Mouse (Mus musculus): ENCODE data around the gene Izumo2. TPM values are rescaled to one million over a fixed set of nuclear protein-coding genes. Genes with fewer than 3 reads are reported as not detected.

The Izumo2 gene
- not detected for polyA plus RNA-seq (2021)

DNA sequence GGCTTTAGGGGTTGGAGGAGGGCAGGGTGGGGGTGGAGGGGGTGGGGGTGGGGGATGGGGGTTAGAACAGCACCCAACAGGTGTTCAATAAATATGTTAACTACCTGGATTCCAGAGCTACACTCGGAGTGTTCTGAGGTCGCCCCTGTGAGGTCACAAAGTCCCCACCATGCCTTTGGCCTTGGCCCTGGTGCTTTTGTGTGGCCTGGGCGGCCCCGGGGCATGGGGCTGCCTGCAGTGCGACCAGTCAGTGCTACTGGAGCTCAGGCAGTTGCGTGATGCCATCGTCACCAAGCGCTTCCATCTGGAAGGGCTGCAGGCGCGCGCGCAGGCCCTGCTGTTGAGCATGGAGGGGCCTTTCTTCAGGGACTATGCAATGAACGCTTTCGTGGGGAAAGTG is at the start of gene Izumo2:
Gene Izumo2 (plus strand): TSS at position 169 of the 400 bp plus-strand sequence.
- H3K27me3 ChIP-seq: no peaks in the 10 kb centered on the region
- ATAC-seq: no peak
- POLR2A ChIA-PET: no interaction called here
- no peak for DNase-seq (ENCODE audit: low read depth, low spot score)
- in situ Hi-C loops (cut with MboI; ENCODE audit: low pct_unique_long_range_greater_than_20kb): loop anchor here (25.0 kb wide), 1 partner anchor 254 kb away; the partner anchor contains the start of gene Cpt1c
- TF ChIP-seq CTCF (IDR thresholded peaks at IDR 0.05): no peak
- CTCF ChIA-PET: no interaction called here

DNA sequence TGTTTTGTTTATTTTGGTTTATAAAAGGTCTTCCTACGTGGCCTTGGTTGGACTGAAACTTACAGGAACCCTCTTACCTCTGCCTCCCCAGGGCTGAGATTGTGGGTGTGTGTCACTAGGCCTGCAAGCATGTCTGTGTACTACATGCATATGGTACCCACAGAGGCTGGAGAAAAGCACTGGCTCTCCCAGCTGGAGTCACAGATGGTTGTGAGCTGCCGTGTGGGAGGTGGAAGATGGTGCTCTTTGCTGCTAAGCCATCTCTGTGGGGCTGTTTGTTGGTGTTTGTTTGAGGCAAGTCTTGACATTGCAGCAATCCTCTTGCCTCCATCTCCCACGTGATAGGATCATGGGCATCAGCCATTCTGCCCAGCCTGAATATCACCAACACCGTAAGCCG is 47.3 kb upstream of the Izumo2 start:
- CTCF ChIA-PET: interaction anchor here (1.2 kb wide), 1 partner anchor 41 kb away, joined by 3 read pairs; no protein-coding TSS in a partner anchor
- in situ Hi-C loops (cut with MboI; ENCODE audit: low pct_unique_long_range_greater_than_20kb): no loop called here
- H3K27me3 ChIP-seq: no peaks in the 10 kb centered on the region

DNA sequence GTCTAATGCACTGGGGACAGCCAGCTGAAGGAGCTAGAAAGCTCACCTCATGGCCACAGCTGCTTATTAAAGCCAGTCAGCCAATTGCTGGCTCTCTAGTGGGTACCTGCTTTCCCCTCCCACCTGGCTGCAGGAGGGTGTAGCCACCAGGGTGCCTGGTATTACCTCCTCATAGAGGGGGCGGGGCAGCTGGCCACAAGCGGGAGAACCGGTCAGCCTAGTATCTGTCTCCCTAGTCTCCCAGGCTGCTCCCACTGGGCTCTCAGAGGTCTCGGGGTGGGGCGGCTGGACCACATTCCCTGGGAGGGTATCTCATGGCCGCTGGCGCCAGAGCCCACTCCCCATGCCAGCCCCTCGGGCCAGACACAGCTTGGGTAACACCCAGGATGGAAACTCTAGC is 46.4 kb upstream of the Izumo2 start:
- DNase-seq (ENCODE audit: low read depth, low spot score) (no peak), ATAC-seq (no peak)
- CTCF ChIA-PET: no interaction called here
- POLR2A ChIA-PET: no interaction called here
- no peaks in the 10 kb centered on the region for H3K27me3 ChIP-seq
- TF ChIP-seq CTCF (IDR thresholded peaks at IDR 0.05): no peak
- in situ Hi-C loops (cut with MboI; ENCODE audit: low pct_unique_long_range_greater_than_20kb): no loop called here

More for the DNA sequence above, 47.3 kb upstream of the Izumo2 start:
- POLR2A ChIA-PET: no interaction called here
- DNase-seq (ENCODE audit: low read depth, low spot score) (no peak), ATAC-seq (no peak)
- TF ChIP-seq CTCF (IDR thresholded peaks at IDR 0.05): no peak

DNA sequence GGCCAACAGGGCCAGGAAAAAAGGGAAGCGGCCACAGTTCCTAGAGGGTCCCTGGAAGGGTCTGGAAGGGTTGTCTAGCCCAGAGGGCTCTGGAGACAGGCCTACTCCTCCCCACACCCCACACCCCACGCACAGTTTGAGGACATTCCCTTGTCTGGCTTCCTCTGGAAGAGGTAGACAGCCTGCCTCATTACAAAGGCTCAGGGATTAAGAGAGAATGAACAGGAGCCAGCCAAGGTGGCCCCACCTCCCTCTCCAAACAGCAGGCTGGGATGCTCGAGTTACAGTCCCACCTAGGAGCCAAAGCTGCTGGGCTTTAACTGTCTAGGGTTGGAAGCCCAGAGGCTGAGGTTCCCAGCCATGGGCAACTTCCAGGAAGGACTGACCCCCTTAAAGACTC is 46.0 kb upstream of the Izumo2 start:
- CTCF ChIA-PET: no interaction called here
- POLR2A ChIA-PET: no interaction called here
- no peak for ATAC-seq
- DNase-seq (ENCODE audit: low read depth, low spot score): no peak
- H3K27me3 ChIP-seq: no peaks in the 10 kb centered on the region
- no peak for TF ChIP-seq CTCF (IDR thresholded peaks at IDR 0.05)
- in situ Hi-C loops (cut with MboI; ENCODE audit: low pct_unique_long_range_greater_than_20kb): no loop called here

DNA sequence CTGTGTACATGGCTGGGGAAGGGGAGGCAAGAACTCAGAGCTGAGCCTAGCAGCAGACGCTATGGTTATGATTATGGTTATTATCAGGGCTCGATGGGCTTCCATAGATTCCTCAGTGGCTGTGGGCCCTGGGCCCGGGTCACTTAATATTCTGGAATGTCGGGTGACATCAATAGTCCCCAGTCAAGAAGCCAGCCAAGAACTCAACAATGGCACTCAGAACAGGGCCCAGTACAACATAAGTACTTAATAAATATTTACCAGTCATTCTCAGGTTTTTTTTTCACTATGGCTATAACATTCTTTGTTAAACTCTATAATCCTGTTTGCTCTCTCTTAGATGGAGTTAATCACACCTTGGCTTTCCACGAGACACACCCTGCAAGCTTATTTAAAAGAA is 45.0 kb upstream of the Izumo2 start:
- in situ Hi-C loops (cut with MboI; ENCODE audit: low pct_unique_long_range_greater_than_20kb): no loop called here
- ChIA-PET CTCF (no interaction called here), POLR2A (no interaction called here)
- ATAC-seq: no peak
- no peaks in the 10 kb centered on the region for H3K27me3 ChIP-seq
- DNase-seq (ENCODE audit: low read depth, low spot score): no peak
- no peak for TF ChIP-seq CTCF (IDR thresholded peaks at IDR 0.05)

DNA sequence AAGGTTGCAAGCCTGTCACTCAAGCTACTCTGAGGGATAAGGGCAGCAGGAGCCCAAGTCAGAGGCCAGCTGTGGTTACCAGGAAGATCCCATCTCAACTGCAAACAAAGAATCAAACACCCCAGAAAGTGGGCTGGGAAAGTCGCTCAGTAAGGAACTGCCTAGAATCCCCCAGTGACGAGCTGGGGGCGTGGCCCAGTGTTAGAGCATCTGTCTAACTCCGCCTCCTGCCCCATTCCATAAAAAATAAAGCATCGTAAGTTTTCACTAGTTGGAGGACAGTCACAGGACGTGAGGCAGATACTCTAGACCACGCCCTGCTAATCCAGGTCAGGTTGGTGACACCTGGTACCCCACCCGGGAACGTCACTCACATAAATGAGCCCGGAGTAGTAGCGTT is 43.8 kb upstream of the Izumo2 start:
- no peak for ATAC-seq
- no peak for DNase-seq (ENCODE audit: low read depth, low spot score)
- ChIA-PET CTCF (no interaction called here), POLR2A (no interaction called here)
- TF ChIP-seq CTCF (IDR thresholded peaks at IDR 0.05): no peak
- no peaks in the 10 kb centered on the region for H3K27me3 ChIP-seq
- in situ Hi-C loops (cut with MboI; ENCODE audit: low pct_unique_long_range_greater_than_20kb): no loop called here

DNA sequence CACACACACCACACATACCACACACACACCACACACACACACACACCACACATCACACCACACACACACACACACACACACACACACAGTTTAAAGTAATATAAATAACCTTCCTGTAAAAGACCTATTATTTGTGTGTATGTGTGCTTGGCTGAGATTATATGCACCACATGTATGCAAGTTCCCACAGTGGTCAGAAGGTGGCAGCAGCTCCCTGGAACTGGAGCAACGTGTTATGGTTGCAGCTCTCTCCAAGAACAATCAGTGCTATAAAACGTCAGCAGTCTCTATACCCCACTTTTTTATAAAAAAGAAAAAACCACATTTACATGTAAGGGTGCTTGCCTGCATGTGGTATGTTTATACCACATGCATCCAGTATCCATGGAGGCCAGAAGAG is 42.1 kb upstream of the Izumo2 start:
- DNase-seq (ENCODE audit: low read depth, low spot score): no peak
- no peak for TF ChIP-seq CTCF (IDR thresholded peaks at IDR 0.05)
- ATAC-seq: no peak
- H3K27me3 ChIP-seq: no peaks in the 10 kb centered on the region
- ChIA-PET POLR2A (no interaction called here), CTCF (no interaction called here)
- in situ Hi-C loops (cut with MboI; ENCODE audit: low pct_unique_long_range_greater_than_20kb): no loop called here

DNA sequence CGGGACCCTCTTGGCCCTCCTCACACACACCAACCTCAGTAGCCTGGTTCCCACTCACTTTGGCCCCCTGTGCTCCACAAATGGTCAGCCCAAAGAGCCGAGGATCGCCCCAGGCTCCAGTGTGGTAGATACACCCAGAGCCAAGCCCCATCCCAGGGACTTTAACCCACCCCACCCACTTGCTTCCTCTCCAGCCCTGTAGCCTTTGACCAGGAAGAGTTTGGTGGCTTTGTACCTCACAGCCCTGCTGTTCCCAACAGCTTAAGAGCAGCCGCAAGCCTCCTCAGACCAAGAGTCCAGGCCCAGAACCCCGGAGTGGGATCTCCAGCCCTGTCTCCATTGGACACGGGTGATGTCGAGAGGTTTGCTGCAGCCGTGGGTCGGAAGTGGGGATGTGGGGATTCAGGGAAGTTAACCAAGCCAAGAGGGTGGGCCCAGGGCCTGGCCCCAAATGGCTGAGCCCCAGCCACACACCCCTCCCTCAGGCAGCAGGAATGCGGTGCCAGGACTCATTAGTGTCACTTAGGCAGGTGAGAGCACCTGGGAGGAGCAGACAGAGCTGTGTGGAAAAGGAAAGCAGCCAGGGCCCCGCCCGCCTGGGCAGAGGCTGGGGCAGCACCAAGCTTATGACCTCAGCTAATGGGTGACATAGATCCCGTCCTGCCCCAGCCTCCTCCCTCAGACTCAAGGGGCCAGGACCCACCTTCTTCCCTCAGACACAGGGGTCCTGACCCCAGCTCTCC is 40.4 kb upstream of the Izumo2 start:
- ATAC-seq (no peak), DNase-seq (ENCODE audit: low read depth, low spot score) (no peak)
- CTCF ChIA-PET: interaction anchor here (0.9 kb wide), 1 partner anchor 34 kb away, joined by 4 read pairs; no protein-coding TSS in a partner anchor

DNA sequence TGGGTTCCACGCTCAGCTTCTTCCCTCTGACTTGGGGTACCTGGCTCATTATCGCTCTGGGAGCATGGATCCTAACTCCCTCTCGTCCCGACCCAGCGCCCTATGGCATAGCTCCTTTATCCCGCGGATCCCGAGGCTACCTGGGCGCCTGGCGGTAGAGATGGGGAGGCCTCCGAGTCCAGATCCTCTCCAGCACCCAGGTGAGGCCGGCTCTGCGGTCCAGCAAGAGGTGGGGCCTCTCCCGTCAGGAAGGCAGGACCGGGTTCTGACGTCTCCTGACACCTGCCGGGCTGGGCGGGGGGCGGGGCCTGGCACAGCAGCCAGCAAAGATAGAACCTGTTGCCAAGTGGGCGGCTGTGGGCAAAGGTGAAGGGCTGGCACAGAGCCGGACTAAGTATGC is 39.4 kb upstream of the Izumo2 start:
- no peak for ATAC-seq

More for the DNA sequence above, 40.4 kb upstream of the Izumo2 start:
- in situ Hi-C loops (cut with MboI; ENCODE audit: low pct_unique_long_range_greater_than_20kb): no loop called here
- POLR2A ChIA-PET: no interaction called here
- no peaks in the 10 kb centered on the region for H3K27me3 ChIP-seq
- TF ChIP-seq CTCF (IDR thresholded peaks at IDR 0.05): no peak

DNA sequence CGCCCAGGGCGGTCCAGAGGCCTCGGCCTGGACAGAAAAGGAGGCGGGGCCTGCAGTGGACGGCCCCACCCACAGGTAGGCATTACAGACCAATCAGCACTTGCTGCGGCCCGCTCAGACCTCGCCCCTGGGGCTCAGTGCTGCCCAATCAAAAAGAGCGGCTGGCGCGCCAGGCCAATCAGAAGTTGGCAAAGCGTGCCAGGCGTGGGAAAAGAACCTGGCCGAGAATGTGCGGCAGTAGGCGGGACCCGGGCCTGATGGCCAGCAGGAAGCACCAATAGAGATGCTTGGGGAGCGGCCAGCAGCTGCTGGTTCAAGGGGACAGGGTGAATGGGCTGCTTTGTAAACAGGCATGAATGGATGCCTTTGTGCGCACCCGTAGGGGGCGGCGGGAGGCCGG is 37.7 kb upstream of the Izumo2 start, which contains the start of gene Myh14:
Gene Myh14 (minus strand): TSS at position 41 of the 400 bp plus-strand sequence.
- no peak for TF ChIP-seq CTCF (IDR thresholded peaks at IDR 0.05)
- no peak for DNase-seq (ENCODE audit: low read depth, low spot score)
- in situ Hi-C loops (cut with MboI; ENCODE audit: low pct_unique_long_range_greater_than_20kb): no loop called here
- ChIA-PET CTCF (interaction anchor here (1.3 kb wide), 1 partner anchor 27 kb away, joined by 3 read pairs; no protein-coding TSS in a partner anchor), POLR2A (no interaction called here)
- ATAC-seq: peak; percentile 45
- no peaks in the 10 kb centered on the region for H3K27me3 ChIP-seq

More for the DNA sequence above, 39.4 kb upstream of the Izumo2 start:
- no peak for DNase-seq (ENCODE audit: low read depth, low spot score)
- ChIA-PET CTCF (interaction anchor here (0.9 kb wide), 1 partner anchor 33 kb away, joined by 4 read pairs; no protein-coding TSS in a partner anchor), POLR2A (no interaction called here)
- in situ Hi-C loops (cut with MboI; ENCODE audit: low pct_unique_long_range_greater_than_20kb): no loop called here
- H3K27me3 ChIP-seq: no peaks in the 10 kb centered on the region
- TF ChIP-seq CTCF (IDR thresholded peaks at IDR 0.05): no peak

DNA sequence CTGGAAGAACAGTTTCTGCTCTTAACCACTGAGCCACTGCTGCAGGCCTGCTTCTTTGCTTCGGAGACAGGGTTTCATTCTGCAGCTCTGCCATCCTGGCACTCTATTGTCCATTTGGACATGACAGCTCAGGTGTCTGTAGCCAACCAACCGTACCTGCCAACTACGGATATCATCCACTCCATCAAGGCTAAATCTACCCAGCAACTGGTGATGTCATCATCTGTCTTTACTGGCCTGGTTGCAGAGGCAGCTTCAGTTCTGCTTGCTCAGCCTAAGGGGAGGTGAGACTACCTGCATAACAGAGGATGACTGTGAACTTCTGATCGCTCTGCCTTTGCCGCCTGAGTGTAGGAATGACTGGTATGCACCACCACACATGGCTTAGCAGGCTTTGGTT is 36.3 kb upstream of the Izumo2 start:
- ATAC-seq: no peak
- ChIA-PET CTCF (interaction anchor here (1.3 kb wide), 1 partner anchor 28 kb away, joined by 3 read pairs; no protein-coding TSS in a partner anchor), POLR2A (no interaction called here)
- no peak for TF ChIP-seq CTCF (IDR thresholded peaks at IDR 0.05)
- no peaks in the 10 kb centered on the region for H3K27me3 ChIP-seq
- DNase-seq (ENCODE audit: low read depth, low spot score): no peak
- in situ Hi-C loops (cut with MboI; ENCODE audit: low pct_unique_long_range_greater_than_20kb): no loop called here

All from Patski (cell line).